Mouse (Mus musculus): ENCODE results near the gene Hist1h2ae. TPM values are rescaled to one million over a fixed set of nuclear protein-coding genes. Genes with fewer than 3 reads are reported as not detected.

Hist1h2ae gene
- polyA plus RNA-seq, 1 experiment = 0.56 TPM

GRCm38 (mm10) chr13:23529005-23529404, 42.0 kb downstream of the Hist1h2ae start:
- no peak for DNase-seq (ENCODE audit: extremely low spot score in 1 of 2, low spot score in 1 of 2)

- peak; percentile 89 to 99 for DNase-seq (ENCODE audit: extremely low spot score in 1 of 2, low spot score in 1 of 2)
Observed at GRCm38 (mm10) chr13:23526312-23526711, 44.7 kb downstream of the Hist1h2ae start.

GRCm38 (mm10) chr13:23525901-23526300, 45.1 kb downstream of the Hist1h2ae start:
- no peak for DNase-seq (ENCODE audit: extremely low spot score in 1 of 2, low spot score in 1 of 2)

- peak in 1 of 2 experiments; percentile 77 for DNase-seq (ENCODE audit: extremely low spot score in 1 of 2, low spot score in 1 of 2)
Observed at GRCm38 (mm10) chr13:23524654-23525053, 46.4 kb downstream of the Hist1h2ae start.

GRCm38 (mm10) chr13:23523976-23524375, 47.0 kb downstream of the Hist1h2ae start:
- DNase-seq (ENCODE audit: extremely low spot score in 1 of 2, low spot score in 1 of 2) = no peak

- DNase-seq (ENCODE audit: extremely low spot score in 1 of 2, low spot score in 1 of 2) = peak in 1 of 2 experiments; percentile 91
Observed at GRCm38 (mm10) chr13:23521703-23522102, 49.3 kb downstream of the Hist1h2ae start.

Other genes starting within 250 kb of the Hist1h2ae start
- gene Zfp322a, start 202.0 kb downstream of the Hist1h2ae start, polyA plus RNA-seq (2012; rRNA removed) = 16.4 and 18.5 TPM in 2 replicates
- 7.6 TPM in 2 replicates for gene Abt1, start 147.4 kb downstream of the Hist1h2ae start, polyA plus RNA-seq (2012; rRNA removed)
- 0.06 and 0.13 TPM in 2 replicates for gene Btn1a1, start 105.3 kb downstream of the Hist1h2ae start, polyA plus RNA-seq (2012; rRNA removed)
- 0.38 and 0.46 TPM in 2 replicates for gene Btn2a2, start 82.4 kb downstream of the Hist1h2ae start, polyA plus RNA-seq (2012; rRNA removed)
- 26.6 and 33.5 TPM in 2 replicates for gene Hist1h4h, start 40.2 kb downstream of the Hist1h2ae start, polyA plus RNA-seq (2012; rRNA removed)
- gene Hist1h2af, start 37.3 kb downstream of the Hist1h2ae start, polyA plus RNA-seq (2012; rRNA removed) = 3.9 and 9.2 TPM in 2 replicates
- gene Hist1h3g, start 35.8 kb downstream of the Hist1h2ae start, polyA plus RNA-seq (2012; rRNA removed) = 0.46 and 0.82 TPM in 2 replicates
- gene Hist1h2bh, start 27.8 kb downstream of the Hist1h2ae start, polyA plus RNA-seq (2012; rRNA removed) = 0.15 and 0.44 TPM in 2 replicates
- 0.22 and 0.59 TPM in 2 replicates for gene Hist1h3f, start 27.2 kb downstream of the Hist1h2ae start, polyA plus RNA-seq (2012; rRNA removed)
- 2.8 and 3.7 TPM in 2 replicates for gene Hist1h4f, start 19.6 kb downstream of the Hist1h2ae start, polyA plus RNA-seq (2012; rRNA removed)
- gene Hist1h1d, start 18.0 kb downstream of the Hist1h2ae start, polyA plus RNA-seq (2012; rRNA removed) = 0.14 and 0.19 TPM in 2 replicates
- 2.2 and 3.3 TPM in 2 replicates for gene Hist1h3e, start 8.9 kb downstream of the Hist1h2ae start, polyA plus RNA-seq (2012; rRNA removed)
- 9.7 and 10.4 TPM in 2 replicates for gene Hist1h2bg, start 176 bp upstream of the Hist1h2ae start, polyA plus RNA-seq (2012; rRNA removed)
- gene Hist1h2bf, start 3.0 kb upstream of the Hist1h2ae start, polyA plus RNA-seq (2012; rRNA removed) = 0.80 and 1.6 TPM in 2 replicates
- 1.6 and 1.9 TPM in 2 replicates for gene Hist1h2ad, start 3.2 kb upstream of the Hist1h2ae start, polyA plus RNA-seq (2012; rRNA removed)
- gene Hist1h3d, start 4.5 kb upstream of the Hist1h2ae start, polyA plus RNA-seq (2012; rRNA removed) = 2.8 and 3.4 TPM in 2 replicates
- 3.4 and 4.3 TPM in 2 replicates for gene Hist1h4d, start 10.4 kb upstream of the Hist1h2ae start, polyA plus RNA-seq (2012; rRNA removed)
- gene Hist1h2be, start 49.9 kb upstream of the Hist1h2ae start, polyA plus RNA-seq (2012; rRNA removed) = 4.3 and 4.7 TPM in 2 replicates
- 2.8 and 3.3 TPM in 2 replicates for gene Hist1h1e, start 51.3 kb upstream of the Hist1h2ae start, polyA plus RNA-seq (2012; rRNA removed)
- 1.7 and 2.1 TPM in 2 replicates for gene Hist1h2ac, start 112.7 kb upstream of the Hist1h2ae start, polyA plus RNA-seq (2012; rRNA removed)
- gene Hist1h2bc, start 113.0 kb upstream of the Hist1h2ae start, polyA plus RNA-seq (2012; rRNA removed) = 154 and 172 TPM in 2 replicates
- gene Hist1h1t, start 124.6 kb upstream of the Hist1h2ae start, polyA plus RNA-seq (2012; rRNA removed) = not detected in 2 replicates
- gene Hist1h4c, start 127.2 kb upstream of the Hist1h2ae start, polyA plus RNA-seq (2012; rRNA removed) = 3.1 and 3.3 TPM in 2 replicates
- gene Hfe, start 139.6 kb upstream of the Hist1h2ae start, polyA plus RNA-seq (2012; rRNA removed) = 3.8 and 4.4 TPM in 2 replicates
- gene Hist1h1c, start 167.6 kb upstream of the Hist1h2ae start, polyA plus RNA-seq (2012; rRNA removed) = 40.7 and 52.1 TPM in 2 replicates
- 0.24 and 0.46 TPM in 2 replicates for gene Hist1h3c, start 174.4 kb upstream of the Hist1h2ae start, polyA plus RNA-seq (2012; rRNA removed)
- 0.74 and 1.3 TPM in 2 replicates for gene Hist1h2bb, start 175.5 kb upstream of the Hist1h2ae start, polyA plus RNA-seq (2012; rRNA removed)
- gene Hist1h2ab, start 179.9 kb upstream of the Hist1h2ae start, polyA plus RNA-seq (2012; rRNA removed) = 0.82 and 2.8 TPM in 2 replicates
- gene Hist1h3b, start 181.0 kb upstream of the Hist1h2ae start, polyA plus RNA-seq (2012; rRNA removed) = 0.76 and 1.1 TPM in 2 replicates
- gene Hist1h4b, start 185.8 kb upstream of the Hist1h2ae start, polyA plus RNA-seq (2012; rRNA removed) = 2.9 and 4.5 TPM in 2 replicates
- 3.8 and 4.6 TPM in 2 replicates for gene Hist1h4a, start 190.0 kb upstream of the Hist1h2ae start, polyA plus RNA-seq (2012; rRNA removed)
- 0.86 and 1.2 TPM in 2 replicates for gene Hist1h3a, start 191.2 kb upstream of the Hist1h2ae start, polyA plus RNA-seq (2012; rRNA removed)
- 0.36 and 0.58 TPM in 2 replicates for gene Hist1h1a, start 192.4 kb upstream of the Hist1h2ae start, polyA plus RNA-seq (2012; rRNA removed)
- gene Trim38, start 198.7 kb upstream of the Hist1h2ae start, polyA plus RNA-seq (2012; rRNA removed) = 0.24 and 0.40 TPM in 2 replicates
- 0.02 and 0.04 TPM in 2 replicates for gene Slc17a2, start 235.8 kb upstream of the Hist1h2ae start, polyA plus RNA-seq (2012; rRNA removed)

Data from frontal cortex, adult 2 months (tissue).